In the genomic region with DNA sequence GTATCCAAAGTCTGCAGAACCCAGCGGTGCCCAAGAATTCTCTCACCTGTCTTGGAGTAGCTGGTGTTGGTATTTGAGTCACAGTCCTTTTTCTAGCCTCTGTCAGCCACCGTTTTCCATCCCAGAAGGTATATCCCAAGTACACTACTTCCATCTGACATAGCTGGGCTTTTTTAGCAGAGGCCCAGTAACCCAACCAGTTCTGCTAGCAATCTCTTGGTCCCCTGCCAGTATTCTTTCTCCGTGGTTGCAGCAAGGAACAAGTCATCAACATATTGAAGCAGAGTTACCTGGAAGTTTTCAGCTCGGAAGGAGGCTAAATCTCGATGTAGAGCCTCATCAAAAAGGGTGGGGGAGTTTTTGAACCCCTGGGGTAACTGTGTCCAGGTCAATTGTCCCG, we compare ENCODE assay signal across 8 mouse cellular contexts.
DNase-seq lines count a peak whose midpoint lies in the region; ATAC-seq and TF ChIP-seq lines count a peak whose summit lies in the region.
"Not testable (repeated sequence)": the region's sequence is repeated elsewhere in the genome, so short reads cannot be mapped to it uniquely, and the experiment has no call there.

No protein-coding gene starts in this region.

- not testable (repeated sequence) for ATAC-seq in lung, embryonic 14.5 days (ENCODE audit: insufficient read depth); stomach, embryonic 16.5 days (ENCODE audit: insufficient read depth, low FRiP score)

- not testable (repeated sequence) for H3K27ac ChIP-seq in kidney, adult 2 months (ENCODE audit: insufficient read depth, low read depth, low read length); lung, embryonic 14.5 days (ENCODE audit: low read depth)
- peak overlapping the region; percentile 57 for H3K27ac ChIP-seq in stomach, embryonic 16.5 days (ENCODE audit: low read length)

- not testable (repeated sequence) for H3K9ac ChIP-seq in lung, embryonic 14.5 days; stomach, embryonic 16.5 days (ENCODE audit: low read length)

- DNase-seq in NIH3T3 (ENCODE audit: low read depth) = peak; percentile 52
- DNase-seq in fat pad, adult 2 months (ENCODE audit: extremely low read depth, low read depth, low spot score) = peak; percentile 64
- DNase-seq in kidney, adult 2 months = peak; percentile 64
- peak; percentile 38 for DNase-seq in kidney, postnatal 14 days
- peak; percentile 48 for DNase-seq in lung, embryonic 14.5 days
- DNase-seq in lung, postnatal 36 days = peak; percentile 36
- DNase-seq in urinary bladder, postnatal 14 days (ENCODE audit: low spot score) = peak; percentile 39

- H3K9me3 ChIP-seq in lung, embryonic 14.5 days (ENCODE audit: low read depth, low read length); stomach, embryonic 16.5 days (replicated peaks; ENCODE audit: control insufficient read depth, low read length): not testable (repeated sequence)

- 50% methylated on average over 6 of the region's 6 CpGs for WGBS in kidney, adult 2 months
- 67% methylated on average over 6 of the region's 6 CpGs for WGBS in lung, embryonic 14.5 days
- WGBS in stomach, embryonic 16.5 days = 45% methylated on average over 5 of the region's 6 CpGs

- TF ChIP-seq POLR2A in kidney, adult 2 months (IDR thresholded peaks at IDR 0.05; ENCODE audit: low read depth, low read length) = not testable (repeated sequence)

- not testable (repeated sequence) for H3K4me3 ChIP-seq in kidney, adult 2 months (ENCODE audit: insufficient read depth, low read depth, low read length); lung, embryonic 14.5 days (ENCODE audit: low read depth, low read length); stomach, embryonic 16.5 days (replicated peaks; ENCODE audit: low read length)

- H3K36me3 ChIP-seq in kidney, adult 2 months (ENCODE audit: control insufficient read depth, insufficient read depth, low read length); lung, embryonic 14.5 days (ENCODE audit: insufficient read depth); stomach, embryonic 16.5 days (ENCODE audit: control insufficient read depth, insufficient read depth, low read length): not testable (repeated sequence)

- not testable (repeated sequence) for H3K4me1 ChIP-seq in kidney, adult 2 months (ENCODE audit: control insufficient read depth, insufficient read depth, low read length); lung, embryonic 14.5 days (ENCODE audit: insufficient read depth); stomach, embryonic 16.5 days (ENCODE audit: control insufficient read depth, insufficient read depth, low read length)

- TF ChIP-seq CTCF in kidney, adult 2 months (conservative IDR thresholded peaks at IDR 0.05; ENCODE audit: insufficient read depth, insufficient read length, low read depth, low read length); lung, embryonic 14.5 days (IDR thresholded peaks at IDR 0.05; ENCODE audit: low read depth): not testable (repeated sequence)

- H3K27me3 ChIP-seq in kidney, adult 2 months (replicated peaks; ENCODE audit: control insufficient read depth, insufficient read depth, low read length); lung, embryonic 14.5 days (ENCODE audit: insufficient read depth, low read length); stomach, embryonic 16.5 days (ENCODE audit: control insufficient read depth, insufficient read depth, low read length): not testable (repeated sequence)

- H3K4me2 ChIP-seq in lung, embryonic 14.5 days; stomach, embryonic 16.5 days (ENCODE audit: low read depth, low read length): not testable (repeated sequence)
